Mouse (Mus musculus) erythroblast, embryonic 14.5 days (primary cell): ENCODE results near the gene Fxyd5.

Source experiments
- GATA1 ChIP-seq: IDR thresholded peaks from 2 replicates; pipeline ENCODE4 v1.6.1; 2012; ENCODE audit warnings: low read length, inconsistent platforms, mixed read lengths
- TAL1 ChIP-seq: IDR thresholded peaks from 3 replicates; pipeline ENCODE4 v1.6.1; 2012; ENCODE audit warnings: low read length, inconsistent platforms, mixed read lengths

- TF ChIP-seq TAL1 (no peak), GATA1 (no peak)
Observed at GRCm38 (mm10) chr7:31034789-31035188, 7.5 kb downstream of the Fxyd5 start.
